Mouse (Mus musculus) liver, embryonic 12.5 days (tissue): ENCODE results near the gene Clba1. TPM values are rescaled to one million over a fixed set of nuclear protein-coding genes. Genes with fewer than 3 reads are reported as not detected.

Experiments used
- ATAC-seq: fragments of 200-750 bp; cut with Nextera tagmentation; 2 replicates; pipeline ENCODE4 v1.8.0; 2017; ENCODE audit warnings: moderate number of reproducible peaks, mild to moderate bottlenecking, moderate library complexity
- H3K27ac ChIP-seq: fragments of 300-500 bp; sonication (generic); 2 replicates; pipeline ENCODE4 v1.5.1; 2016; ENCODE audit warnings: mild to moderate bottlenecking
- H3K27me3 ChIP-seq: fragments of 300-500 bp; sonication (generic); replicated peaks from 2 replicates; pipeline ENCODE4 v1.6.1; 2016; ENCODE audit warnings: mild to moderate bottlenecking, moderate library complexity
- H3K36me3 ChIP-seq: fragments of 300-500 bp; sonication (generic); 2 replicates; pipeline ENCODE4 v1.6.1; 2016; ENCODE audit warnings: mild to moderate bottlenecking, moderate library complexity
- H3K4me1 ChIP-seq: fragments of 300-500 bp; sonication (generic); 2 replicates; pipeline ENCODE4 v1.6.1; 2016
- H3K4me2 ChIP-seq: fragments of 300-500 bp; sonication (generic); 2 replicates; pipeline ENCODE4 v1.6.1; 2016; ENCODE audit warnings: mild to moderate bottlenecking, moderate library complexity
- H3K4me3 ChIP-seq: fragments of 300-500 bp; sonication (generic); 2 replicates; pipeline ENCODE4 v1.5.1; 2016; ENCODE audit warnings: mild to moderate bottlenecking, moderate library complexity
- H3K9ac ChIP-seq: fragments of 300-500 bp; sonication (generic); 2 replicates; pipeline ENCODE4 v1.6.1; 2016; ENCODE audit warnings: mild to moderate bottlenecking, moderate library complexity
- H3K9me3 ChIP-seq: fragments of 300-500 bp; sonication (generic); replicated peaks from 2 replicates; pipeline ENCODE4 v1.6.1; 2016; ENCODE audit warnings: mild to moderate bottlenecking, moderate library complexity
- WGBS: fragments of 180-500 bp; shearing (Covaris S2); methylation state at CpG from one replicate; pipeline ENCODE4 v1.1.7; 2016; ENCODE audit not compliant: insufficient replicate concordance; 5-methylcytosine and 5-hydroxymethylcytosine counted together
- polyA plus RNA-seq: library from polyadenylated mRNA; unstranded; fragments of >200 nt; fragmentation: Nextera tagmentation; extraction: Ambion mirVana; gene quantifications from 2 replicates; pipeline ENCODE4 v1.2.1, GENCODE M21; 2016

Gene Clba1
- polyA plus RNA-seq, 1 experiment from 2014 or later, result 1.2 TPM

GRCm38 (mm10) chr12:112795466-112796104 is 13.2 kb upstream of the Clba1 start:
- Histone ChIP-seq H3K4me3 (no peak overlapping the region), H3K9ac (no peak overlapping the region), H3K4me1 (peaks cover 15% of the 10 kb centered on the region; the same call in 1 of the 2 replicates), H3K27me3 (peaks cover 57% of the 10 kb centered on the region), H3K27ac (no peak overlapping the region), H3K9me3 (no peaks in the 10 kb centered on the region), H3K36me3 (no peaks in the 10 kb centered on the region), H3K4me2 (0 out of 2 replicates have a peak overlapping the region, but pooled peaks have one; percentile 3)
- 43% methylated on average over 18 of the region's 18 CpGs for WGBS
- no peak for ATAC-seq

GRCm38 (mm10) chr12:112796551-112797510 is 11.9 kb upstream of the Clba1 start:
- H3K9ac ChIP-seq, result no peak overlapping the region
- no peaks in the 10 kb centered on the region for H3K36me3 ChIP-seq
- H3K4me1 ChIP-seq, result peaks cover 15% of the 10 kb centered on the region; the same call in 1 of the 2 replicates
- H3K4me3 ChIP-seq, result no peak overlapping the region
- ATAC-seq, result no peak
- no peak overlapping the region for H3K27ac ChIP-seq
- WGBS, result 38% methylated on average over 17 of the region's 17 CpGs
- H3K9me3 ChIP-seq, result no peaks in the 10 kb centered on the region
- H3K4me2 ChIP-seq, result no peak overlapping the region
- H3K27me3 ChIP-seq, result peaks cover 69% of the 10 kb centered on the region

- 61% methylated on average over 15 of the region's 15 CpGs for WGBS
- Histone ChIP-seq H3K27me3 (peaks cover 79% of the 10 kb centered on the region), H3K4me3 (no peak overlapping the region), H3K9me3 (no peaks in the 10 kb centered on the region), H3K36me3 (no peaks in the 10 kb centered on the region), H3K27ac (no peak overlapping the region), H3K4me2 (no peak overlapping the region), H3K9ac (no peak overlapping the region), H3K4me1 (peaks cover 23% of the 10 kb centered on the region)
- ATAC-seq, result no peak
These were observed 10.9 kb upstream of the Clba1 start for GRCm38 (mm10) chr12:112797672-112798331.

GRCm38 (mm10) chr12:112798332-112798681 is 10.4 kb upstream of the Clba1 start:
- H3K27ac ChIP-seq, result no peak overlapping the region

GRCm38 (mm10) chr12:112798716-112799115 is 10.0 kb upstream of the Clba1 start:
- H3K36me3 ChIP-seq, result no peaks in the 10 kb centered on the region
- no peak overlapping the region for H3K27ac ChIP-seq
- peaks cover 23% of the 10 kb centered on the region for H3K4me1 ChIP-seq
- peaks cover 88% of the 10 kb centered on the region for H3K27me3 ChIP-seq
- H3K4me3 ChIP-seq, result no peak overlapping the region
- H3K9me3 ChIP-seq, result no peaks in the 10 kb centered on the region
- no peak for ATAC-seq
- H3K9ac ChIP-seq, result no peak overlapping the region
- 60% methylated on average over 5 of the region's 5 CpGs for WGBS
- no peak overlapping the region for H3K4me2 ChIP-seq

More at GRCm38 (mm10) chr12:112798332-112798681, 10.4 kb upstream of the Clba1 start:
- Histone ChIP-seq H3K4me3 (no peak overlapping the region), H3K9me3 (no peaks in the 10 kb centered on the region), H3K9ac (no peak overlapping the region), H3K36me3 (no peaks in the 10 kb centered on the region), H3K4me1 (peaks cover 23% of the 10 kb centered on the region), H3K27me3 (peaks cover 84% of the 10 kb centered on the region), H3K4me2 (no peak overlapping the region)
- 45% methylated on average over 5 of the region's 5 CpGs for WGBS
- no peak for ATAC-seq

- no peak overlapping the region for H3K27ac ChIP-seq
- no peak overlapping the region for H3K4me3 ChIP-seq
- H3K36me3 ChIP-seq, result no peaks in the 10 kb centered on the region
- no peak for ATAC-seq
- 52% methylated on average over 10 of the region's 10 CpGs for whole genome bisulfite sequencing
- peaks cover 18% of the 10 kb centered on the region for H3K4me1 ChIP-seq
- H3K4me2 ChIP-seq, result no peak overlapping the region
- H3K9ac ChIP-seq, result no peak overlapping the region
- peaks cover 95% of the 10 kb centered on the region for H3K27me3 ChIP-seq
- no peaks in the 10 kb centered on the region for H3K9me3 ChIP-seq
These were observed 9.3 kb upstream of the Clba1 start for GRCm38 (mm10) chr12:112799237-112799970.

- Histone ChIP-seq H3K4me1 (peaks cover 12% of the 10 kb centered on the region), H3K9ac (no peak overlapping the region), H3K4me2 (no peak overlapping the region), H3K9me3 (no peaks in the 10 kb centered on the region), H3K27me3 (peaks cover 99% of the 10 kb centered on the region), H3K27ac (no peak overlapping the region), H3K36me3 (no peaks in the 10 kb centered on the region), H3K4me3 (no peak overlapping the region)
- WGBS, result 7% methylated on average over 4 of the region's 4 CpGs
- ATAC-seq, result peak; percentile 11; the same call in 1 of the 2 replicates
These were observed 8.3 kb upstream of the Clba1 start for GRCm38 (mm10) chr12:112800476-112800875.

GRCm38 (mm10) chr12:112801864-112802846 is 6.6 kb upstream of the Clba1 start, which contains the start of gene Ahnak2:
Gene Ahnak2 (minus strand): TSS chr12:112802657.
- no peak within 1 kb of the TSS; the same call in 1 of the 2 replicates for H3K9ac ChIP-seq
- ATAC-seq, result no peak
- H3K36me3 ChIP-seq, result no peaks in the 10 kb centered on the region
- H3K27ac ChIP-seq, result no peak within 1 kb of the TSS
- peaks cover 99% of the 10 kb centered on the region for H3K27me3 ChIP-seq
- H3K4me3 ChIP-seq, result peak within 1 kb of the TSS; percentile 51
- 4% methylated on average over 51 of the region's 69 CpGs for WGBS
- no peaks in the 10 kb centered on the region for H3K9me3 ChIP-seq
- H3K4me1 ChIP-seq, result peaks cover 7% of the 10 kb centered on the region; the same call in 1 of the 2 replicates
- H3K4me2 ChIP-seq, result peak within 1 kb of the TSS; percentile 79

GRCm38 (mm10) chr12:112802917-112803316 is 5.8 kb upstream of the Clba1 start:
- ATAC-seq, result no peak
- H3K27me3 ChIP-seq, result peaks cover 99% of the 10 kb centered on the region
- H3K9me3 ChIP-seq, result no peaks in the 10 kb centered on the region
- H3K4me2 ChIP-seq, result peak overlapping the region; percentile 79
- no peak overlapping the region for H3K9ac ChIP-seq
- WGBS, result 18% methylated on average over 3 of the region's 3 CpGs
- peaks cover 7% of the 10 kb centered on the region; the same call in 1 of the 2 replicates for H3K4me1 ChIP-seq
- H3K27ac ChIP-seq, result no peak overlapping the region
- no peaks in the 10 kb centered on the region for H3K36me3 ChIP-seq
- H3K4me3 ChIP-seq, result no peak overlapping the region

- no peak overlapping the region for H3K9ac ChIP-seq
- no peak overlapping the region for H3K27ac ChIP-seq
- peaks cover 17% of the 10 kb centered on the region for H3K4me1 ChIP-seq
- peaks cover 99% of the 10 kb centered on the region for H3K27me3 ChIP-seq
- no peak for ATAC-seq
- no peak overlapping the region for H3K4me2 ChIP-seq
- WGBS, result 55% methylated on average over 13 of the region's 13 CpGs
- H3K36me3 ChIP-seq, result no peaks in the 10 kb centered on the region
- H3K9me3 ChIP-seq, result no peaks in the 10 kb centered on the region
- no peak overlapping the region for H3K4me3 ChIP-seq
These were observed 4.7 kb upstream of the Clba1 start for GRCm38 (mm10) chr12:112804046-112804445.
